Mouse (Mus musculus) kidney, postnatal 14 days (tissue): ENCODE results near the gene Pdcd7.

Experiments used
- DNase-seq: peaks from one replicate; pipeline ENCODE4 v3.0.0; 2022; ENCODE audit warnings: mixed read lengths

Pdcd7 gene

GRCm38 (mm10) chr9:65399934-65400333 lies 54.0 kb downstream of the Pdcd7 start:
- DNase-seq = no peak

GRCm38 (mm10) chr9:65404331-65405183 lies 58.7 kb downstream of the Pdcd7 start:
- peak; percentile 87 for DNase-seq

DNA sequence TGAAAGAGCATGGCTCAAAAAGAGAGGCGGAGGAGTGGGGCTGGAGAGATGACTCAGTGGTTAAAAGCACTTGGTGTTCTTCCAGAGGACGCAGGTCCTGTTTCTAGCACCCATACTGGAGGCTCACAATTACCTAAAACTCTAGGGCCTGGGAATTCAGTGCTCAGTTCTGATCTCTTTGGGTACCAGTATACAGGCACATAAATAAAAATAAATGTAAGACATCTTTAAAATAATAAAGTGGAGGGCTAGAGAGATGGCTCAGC lies 59.2 kb downstream of the Pdcd7 start:
- DNase-seq = no peak

DNA sequence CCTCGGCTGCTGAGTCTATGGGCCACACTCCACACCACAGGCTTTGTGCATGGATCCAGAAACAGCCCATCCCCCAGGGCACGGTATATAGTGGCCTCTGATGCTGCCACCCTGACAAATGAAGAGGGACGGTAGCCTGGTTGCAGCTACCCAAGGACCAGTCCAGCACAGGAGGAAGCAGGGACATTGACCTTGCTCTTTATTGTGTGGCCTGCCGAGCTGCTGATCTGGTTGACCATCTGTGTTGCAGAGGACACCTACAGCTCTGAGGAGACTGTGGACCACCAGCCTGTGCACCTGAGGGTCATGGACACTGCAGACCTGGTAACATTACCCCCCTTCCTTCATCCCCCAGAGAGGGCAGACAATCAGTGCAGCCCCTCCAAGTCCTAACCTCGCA lies 61.4 kb downstream of the Pdcd7 start:
- DNase-seq = no peak

DNA sequence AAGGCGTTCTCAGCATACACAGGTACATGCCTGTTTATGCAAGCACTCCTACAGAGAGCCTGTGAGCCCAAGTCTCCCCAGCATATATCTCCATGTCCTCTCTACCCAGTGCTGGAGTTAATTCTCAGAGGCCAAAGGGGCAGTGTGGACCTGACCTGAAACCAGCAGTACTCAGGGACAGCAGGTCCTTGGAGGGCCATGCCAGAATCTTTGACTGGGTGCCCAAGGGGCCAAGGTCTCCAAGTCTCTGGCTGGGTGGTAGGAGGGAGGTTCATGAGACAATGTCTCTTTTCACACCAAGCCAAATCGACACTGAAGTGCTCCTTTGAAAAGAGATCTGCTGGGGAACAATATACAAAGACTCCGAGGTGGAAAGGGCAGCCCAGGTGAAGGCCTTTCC lies 62.0 kb downstream of the Pdcd7 start:
- DNase-seq = peak; percentile 56

- peak; percentile 86 for DNase-seq
Observed at GRCm38 (mm10) chr9:65408871-65409295, 63.0 kb downstream of the Pdcd7 start.
